Mouse (Mus musculus) frontal cortex, adult 2 months (tissue): ENCODE measurements at regions not wholly inside any gene's neighbourhood (a gene's known extent, or its start where the extent isn't known, plus 50 kb on each side); places are given as distances from the start of the nearest gene placed in this dataset.

Experiments used
- DNase-seq, 2 experiments: peaks; one replicate each; pipeline ENCODE4 v3.0.0; 2022; ENCODE audit warnings: low spot score in 1 of 2; ENCODE audit errors: extremely low spot score in 1 of 2

GRCm38 (mm10) chr12:118784643-118785042 is 61.5 kb upstream of the Sp8 start:
- no peak for DNase-seq

GRCm38 (mm10) chr12:118781978-118782377 is 64.2 kb upstream of the Sp8 start:
- DNase-seq, result no peak

- no peak for DNase-seq
These were observed 70.6 kb upstream of the Sp8 start for GRCm38 (mm10) chr12:118775463-118776064.

- no peak for DNase-seq
These were observed 73.3 kb upstream of the Sp8 start for GRCm38 (mm10) chr12:118772790-118773189.

DNA sequence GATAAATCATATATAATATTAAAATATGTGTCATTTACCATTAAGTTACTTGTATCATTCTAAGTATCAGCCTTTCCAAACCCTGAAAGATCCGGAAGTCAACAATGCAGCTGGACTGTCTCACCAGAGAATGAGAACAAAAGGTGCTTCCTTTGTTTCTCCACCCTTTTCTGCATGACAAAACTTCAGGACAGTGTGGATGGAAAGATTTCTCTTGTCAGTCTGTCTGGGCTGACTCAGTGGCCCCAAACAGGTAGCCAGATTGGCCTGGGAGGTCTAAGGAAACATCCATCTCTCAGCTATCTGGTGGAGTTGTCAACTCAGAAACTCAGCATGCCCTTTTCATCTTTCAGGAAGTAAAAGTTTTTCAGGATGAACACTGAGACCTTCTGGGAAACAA is 79.7 kb upstream of the Sp8 start:
- DNase-seq, result no peak

DNA sequence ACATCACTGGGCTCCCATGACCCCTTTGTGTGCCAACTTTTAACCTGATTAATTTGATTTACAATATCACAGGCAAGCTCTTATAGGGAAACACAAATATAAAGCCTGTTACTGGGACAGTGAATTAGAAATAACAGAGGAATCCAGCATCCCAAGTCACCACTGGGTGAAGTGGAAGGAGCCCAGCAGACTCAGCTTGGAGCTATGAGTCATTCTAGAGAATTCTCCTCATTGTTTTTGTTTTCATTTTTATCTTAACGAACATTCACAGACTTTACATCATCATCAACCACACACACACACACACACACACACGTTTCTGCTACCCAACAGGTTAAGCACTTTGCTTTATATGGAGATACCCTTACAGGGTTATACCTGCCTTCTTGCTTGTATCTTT is 92.1 kb upstream of the Sp8 start:
- DNase-seq, result no peak

GRCm38 (mm10) chr12:118739103-118739502 is 107.0 kb upstream of the Sp8 start:
- no peak for DNase-seq

GRCm38 (mm10) chr12:118725891-118726290 is 120.2 kb upstream of the Sp8 start:
- DNase-seq, result no peak

DNA sequence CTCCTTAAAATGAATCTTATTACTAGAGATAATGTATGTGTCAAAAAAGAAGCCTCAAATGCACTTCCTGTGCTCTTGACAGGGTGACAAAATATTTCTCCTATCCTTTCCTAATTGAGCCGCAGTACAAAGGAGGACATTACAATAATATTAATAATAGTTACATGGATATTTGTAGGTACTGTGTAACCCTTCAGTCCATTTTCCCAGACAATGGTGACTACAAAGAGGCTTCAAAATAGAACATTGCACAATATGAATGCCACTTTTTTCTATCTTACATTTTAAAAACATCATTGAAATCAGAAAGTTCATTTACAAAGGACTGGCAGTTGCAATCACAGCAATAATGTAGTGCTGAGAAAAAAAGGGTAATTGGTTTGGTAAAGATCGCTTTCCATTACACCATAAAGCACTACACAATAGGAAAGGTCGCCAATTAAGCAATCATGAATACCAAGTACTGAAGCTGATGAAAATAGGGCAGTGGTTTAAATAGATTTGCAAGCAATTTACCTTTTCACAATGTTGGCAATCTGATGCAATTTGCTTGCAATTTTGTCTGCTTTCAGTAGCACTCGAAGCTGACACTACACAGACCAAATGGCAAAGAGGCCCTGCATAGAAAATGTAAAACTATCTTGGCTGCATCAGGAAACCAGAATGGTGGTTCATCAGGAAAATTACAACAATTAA is 126.1 kb upstream of the Sp8 start:
- no peak for DNase-seq

DNA sequence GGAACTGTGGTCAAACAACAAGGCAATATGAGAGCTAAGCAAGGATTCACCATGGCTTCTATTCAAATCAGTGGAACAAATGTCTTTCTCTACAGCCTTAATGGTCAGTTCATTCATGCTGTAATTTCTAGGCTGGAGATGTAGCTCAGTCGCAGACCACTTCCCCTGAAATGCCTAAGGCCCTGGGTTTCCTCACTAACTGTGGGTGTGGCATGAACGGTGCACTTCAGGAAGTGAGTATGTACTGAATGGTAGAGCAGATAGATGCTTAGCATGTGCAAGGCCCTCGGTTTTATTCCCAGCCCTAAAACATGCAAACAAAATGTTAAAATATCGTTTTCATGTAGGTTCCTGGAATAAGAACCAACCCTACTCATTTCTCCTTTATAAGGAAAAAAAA is 129.3 kb upstream of the Sp8 start:
- DNase-seq, result no peak

GRCm38 (mm10) chr12:118706626-118707025 is 139.5 kb upstream of the Sp8 start:
- DNase-seq, result peak; percentile 45 to 68

- no peak for DNase-seq
These were observed 141.3 kb upstream of the Sp8 start for GRCm38 (mm10) chr12:118704826-118705225.

GRCm38 (mm10) chr12:118703730-118704129 is 142.4 kb upstream of the Sp8 start:
- no peak for DNase-seq

GRCm38 (mm10) chr12:118703068-118703662 is 143.0 kb upstream of the Sp8 start:
- no peak for DNase-seq

DNA sequence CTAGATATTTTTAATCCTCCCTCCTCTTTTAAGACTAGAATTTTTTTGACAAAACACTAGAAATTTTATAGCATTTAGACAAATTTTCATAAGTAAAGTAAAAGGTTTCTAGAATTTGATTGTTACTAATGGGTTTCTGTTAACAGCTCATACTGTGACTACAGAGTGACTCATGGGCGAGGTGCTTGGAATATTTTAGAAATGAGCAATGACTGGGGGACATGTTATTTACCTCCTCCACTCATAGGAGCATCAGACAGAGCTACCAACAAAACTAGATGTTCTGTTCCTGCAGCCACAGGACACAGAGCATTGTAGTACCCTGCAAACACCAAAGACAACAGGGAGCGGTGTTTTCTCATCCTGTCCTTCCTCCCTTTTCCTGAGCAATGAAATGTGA is 144.3 kb upstream of the Sp8 start:
- no peak for DNase-seq

GRCm38 (mm10) chr12:118698110-118698509 is 148.0 kb upstream of the Sp8 start:
- DNase-seq, result no peak

DNA sequence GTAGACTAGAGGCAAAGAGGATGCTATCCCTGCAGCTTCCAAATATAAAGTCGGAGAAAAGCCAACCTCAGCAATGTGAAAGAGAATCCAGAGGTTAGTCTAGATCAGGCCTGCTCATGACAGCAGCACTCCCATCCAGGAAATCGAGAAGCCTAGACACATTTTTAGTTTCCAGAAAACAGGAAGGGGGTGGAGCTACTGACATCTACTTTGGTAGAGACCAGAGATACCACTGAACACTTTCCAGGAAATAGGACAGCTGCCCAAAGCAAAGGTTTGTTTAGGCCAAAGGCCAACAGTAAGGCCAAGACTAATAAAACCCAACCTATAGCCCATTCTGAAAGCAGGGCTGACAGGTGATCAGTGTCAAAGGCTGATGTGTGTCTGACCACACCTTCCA is 151.4 kb upstream of the Sp8 start:
- no peak for DNase-seq

- no peak for DNase-seq
These were observed 163.2 kb upstream of the Sp8 start for GRCm38 (mm10) chr12:118682902-118683301.

DNA sequence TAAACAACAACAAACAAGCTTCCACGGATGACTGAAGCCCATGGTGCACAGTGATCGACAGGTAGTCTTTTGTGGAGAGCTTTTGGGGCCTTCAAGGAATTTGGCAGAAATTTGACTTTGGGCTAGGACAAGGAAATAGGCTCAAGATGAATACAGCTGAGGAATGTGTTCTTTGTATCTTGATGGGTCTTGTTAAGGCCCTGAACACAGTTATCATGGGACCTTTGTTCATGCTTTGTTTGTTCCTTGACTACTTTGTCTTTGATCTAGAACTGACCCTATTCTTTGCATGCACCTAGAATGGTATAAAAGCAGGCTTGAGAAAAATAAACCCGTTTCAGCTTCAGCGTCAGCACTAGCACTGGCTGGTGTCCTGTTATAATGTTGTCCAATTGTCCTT is 168.1 kb upstream of the Sp8 start:
- no peak for DNase-seq

DNA sequence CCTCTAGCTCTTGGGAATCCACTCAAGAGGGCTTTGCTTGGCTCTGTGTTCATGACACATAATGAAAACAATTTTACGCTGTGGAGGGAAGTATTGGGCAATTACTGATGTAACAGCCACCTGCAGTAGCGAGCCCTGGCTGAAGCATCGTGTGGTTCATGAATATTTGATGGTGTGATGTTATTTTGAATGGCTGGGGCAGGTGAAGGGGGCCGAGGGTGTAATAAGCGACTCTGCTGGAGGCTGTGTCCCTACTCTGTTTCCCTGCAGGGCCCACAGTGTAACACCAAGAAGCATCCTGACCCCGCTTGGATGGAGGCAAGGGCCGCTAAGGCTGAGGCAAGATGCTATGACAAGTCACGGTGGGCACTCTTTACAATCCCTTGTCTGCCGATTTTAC is 184.6 kb upstream of the Sp8 start:
- DNase-seq, result no peak

DNA sequence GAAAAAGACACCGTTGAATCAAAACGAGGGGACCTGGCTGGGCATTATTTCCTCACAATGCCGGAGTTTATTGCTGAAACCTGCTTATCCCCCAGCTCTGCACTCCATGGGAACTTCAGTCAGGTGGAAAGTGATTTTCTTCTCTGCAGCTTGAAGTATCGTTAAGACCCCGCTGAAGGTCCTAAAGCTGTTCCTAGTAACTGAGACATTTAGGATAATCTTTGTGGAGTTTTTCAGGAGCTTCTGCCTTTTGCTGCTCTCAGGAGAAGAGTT is 185.0 kb upstream of the Sp8 start:
- no peak for DNase-seq

DNA sequence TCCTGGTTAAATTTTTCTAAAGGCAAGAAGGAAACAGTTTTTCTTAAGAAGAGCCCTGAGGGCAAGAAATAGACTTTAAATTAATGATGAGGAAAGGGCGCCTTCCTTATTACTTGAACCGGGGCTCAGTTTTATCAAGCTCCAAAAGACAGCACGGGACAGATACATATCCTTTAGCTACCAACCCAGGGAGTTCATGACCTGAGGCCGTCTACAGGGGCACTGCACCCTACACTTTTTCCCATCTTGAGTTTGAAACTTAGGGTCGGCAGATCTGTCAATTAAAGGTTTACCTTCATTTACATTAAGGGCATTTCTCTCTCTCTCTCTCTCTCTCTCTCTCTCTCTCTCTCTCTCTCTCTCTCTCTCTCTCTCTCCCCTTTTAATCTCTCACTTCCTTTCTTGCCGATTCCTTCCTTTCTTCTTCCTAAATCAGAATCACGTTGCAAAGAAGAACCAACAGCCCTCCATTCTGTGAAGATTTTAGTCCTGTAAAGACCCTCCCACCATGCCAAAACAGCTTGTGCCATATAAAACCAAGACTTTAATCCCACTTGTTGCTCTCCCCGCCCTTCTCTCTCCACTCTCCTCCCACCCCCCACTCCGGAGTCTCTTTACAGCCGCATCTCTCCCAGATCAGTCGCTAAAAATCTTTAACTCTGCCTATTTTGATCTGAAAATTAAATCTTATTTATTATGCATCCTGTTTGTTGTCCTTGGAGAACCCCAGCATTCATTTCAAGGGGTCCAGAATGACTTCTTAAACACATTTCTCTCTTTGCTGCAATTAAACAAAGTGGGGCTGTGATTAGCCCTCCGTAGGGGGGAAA is 185.5 kb upstream of the Sp8 start:
- DNase-seq, result no peak
